Mouse (Mus musculus): Measurements from ENCODE around the gene Gnb3. TPM values are rescaled to one million over a fixed set of nuclear protein-coding genes. Genes with fewer than 3 reads are reported as not detected.

The Gnb3 gene
- polyA plus RNA-seq (2015; fragmentation: Nextera tagmentation; extraction: Ambion mirVana): 0.53 and 0.98 TPM in 2 replicates

- Histone ChIP-seq H3K27ac (replicated peaks) (no peak within 1 kb of the TSS), H3K4me1 (replicated peaks; ENCODE audit: control insufficient read depth, insufficient read depth) (0 out of 2 replicates have a peak, but pooled peaks cover 4% of the 10 kb centered on the region), H3K4me3 (ENCODE audit: low read depth, low read length) (no peak within 1 kb of the TSS), H3K36me3 (ENCODE audit: control insufficient read depth, insufficient read depth, low read length) (peaks cover 2% of the 10 kb centered on the region; the same call in 1 of the 2 replicates), H3K27me3 (ENCODE audit: control insufficient read depth, insufficient read depth, low read length) (no peaks in the 10 kb centered on the region), H3K9me3 (ENCODE audit: control insufficient read depth, low read length) (no peaks in the 10 kb centered on the region), H3K9ac (ENCODE audit: low read length) (peak within 1 kb of the TSS; percentile 18; the same call in 1 of the 2 replicates), H3K4me2 (replicated peaks; ENCODE audit: low read depth) (no peak within 1 kb of the TSS)
- DNase-seq (ENCODE audit: low spot score): no peak
- ATAC-seq (ENCODE audit: low FRiP score, low TSS enrichment): no peak
- 30% methylated on average over 15 of the region's 15 CpGs for WGBS
- TF ChIP-seq EP300 (optimal IDR thresholded peaks at IDR 0.05): no peak
- no peak for TF ChIP-seq CTCF (IDR thresholded peaks at IDR 0.05; ENCODE audit: low read depth)
Measured at GRCm38 (mm10) chr6:124840241-124841167, at the start of gene Gnb3. Gene Gnb3, minus strand, starts transcription at chr6:124840275.

DNA sequence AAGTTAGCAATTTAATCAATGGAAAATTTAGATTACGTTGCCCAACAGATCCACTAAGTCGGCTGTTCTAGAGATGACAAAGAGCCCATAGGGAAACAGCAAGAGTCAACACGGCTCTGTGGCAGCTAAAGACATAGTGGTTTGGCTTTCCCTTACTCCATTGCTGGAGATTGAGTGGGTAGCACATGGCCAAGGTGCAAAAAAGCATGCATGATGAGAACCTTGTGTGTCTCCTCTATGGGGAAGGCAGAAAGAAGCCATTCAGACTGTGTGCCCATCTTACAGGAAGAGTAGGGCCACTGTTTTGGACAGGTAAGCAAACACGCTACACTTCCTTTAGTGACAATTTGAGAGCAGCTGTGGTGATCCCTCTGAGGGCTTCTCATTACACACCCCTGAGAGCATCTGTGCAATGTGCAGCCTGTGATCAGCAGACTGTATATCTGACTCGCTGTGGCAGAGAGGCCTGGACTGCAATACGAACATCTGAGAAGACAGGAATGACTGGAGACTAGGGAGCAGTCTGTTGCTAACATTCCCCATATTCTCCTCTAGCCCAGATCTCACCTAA lies 48.6 kb upstream of the Gnb3 start:
- Histone ChIP-seq H3K9me3 (ENCODE audit: control insufficient read depth, low read length) (no peaks in the 10 kb centered on the region), H3K27me3 (ENCODE audit: control insufficient read depth, insufficient read depth, low read length) (no peaks in the 10 kb centered on the region), H3K4me3 (ENCODE audit: low read depth, low read length) (no peak overlapping the region), H3K36me3 (ENCODE audit: control insufficient read depth, insufficient read depth, low read length) (no peaks in the 10 kb centered on the region), H3K4me2 (replicated peaks; ENCODE audit: low read depth) (no peak overlapping the region), H3K9ac (ENCODE audit: low read length) (no peak overlapping the region), H3K4me1 (replicated peaks; ENCODE audit: control insufficient read depth, insufficient read depth) (no peaks in the 10 kb centered on the region), H3K27ac (replicated peaks) (no peak overlapping the region)
- 85% methylated on average over 6 of the region's 6 CpGs for WGBS
- TF ChIP-seq CTCF (IDR thresholded peaks at IDR 0.05; ENCODE audit: low read depth): no peak
- no peak for TF ChIP-seq EP300 (optimal IDR thresholded peaks at IDR 0.05)
- DNase-seq (ENCODE audit: low spot score) (no peak), ATAC-seq (ENCODE audit: low FRiP score, low TSS enrichment) (no peak)

DNA sequence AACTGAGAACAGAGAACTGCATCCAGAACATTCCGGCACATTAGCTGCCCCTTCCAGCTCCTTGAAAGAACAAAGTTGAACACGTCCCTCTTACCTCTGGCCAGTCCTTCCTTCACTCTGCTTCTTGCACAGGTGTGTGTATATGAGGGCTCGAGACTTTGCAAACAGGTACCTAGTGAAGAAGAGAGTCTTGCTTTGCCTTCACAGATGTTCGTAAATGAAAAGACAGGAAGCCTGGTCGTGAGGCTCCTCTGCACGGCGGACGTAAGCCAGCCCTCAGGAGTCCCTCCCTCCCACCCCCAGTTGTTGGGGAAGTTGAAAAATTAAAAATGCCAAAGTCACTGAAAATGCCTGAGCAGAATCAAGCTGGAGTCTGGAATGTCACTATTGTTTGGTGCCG lies 47.9 kb upstream of the Gnb3 start, which contains the start of gene Cd4:
Gene Cd4, minus strand, starts transcription at position 236 of the 400 bp plus-strand sequence.
- H3K27me3 ChIP-seq (ENCODE audit: control insufficient read depth, insufficient read depth, low read length): no peaks in the 10 kb centered on the region
- no peaks in the 10 kb centered on the region for H3K4me1 ChIP-seq (replicated peaks; ENCODE audit: control insufficient read depth, insufficient read depth)
- no peaks in the 10 kb centered on the region for H3K36me3 ChIP-seq (ENCODE audit: control insufficient read depth, insufficient read depth, low read length)
- H3K9me3 ChIP-seq (ENCODE audit: control insufficient read depth, low read length): no peaks in the 10 kb centered on the region
- ATAC-seq (ENCODE audit: low FRiP score, low TSS enrichment) (no peak), DNase-seq (ENCODE audit: low spot score) (no peak)
- no peak within 1 kb of the TSS for H3K4me2 ChIP-seq (replicated peaks; ENCODE audit: low read depth)
- H3K27ac ChIP-seq (replicated peaks): no peak within 1 kb of the TSS
- H3K4me3 ChIP-seq (ENCODE audit: low read depth, low read length): no peak within 1 kb of the TSS
- 68% methylated on average over 9 of the region's 9 CpGs for WGBS
- no peak for TF ChIP-seq CTCF (IDR thresholded peaks at IDR 0.05; ENCODE audit: low read depth)
- TF ChIP-seq EP300 (optimal IDR thresholded peaks at IDR 0.05): no peak
- no peak within 1 kb of the TSS for H3K9ac ChIP-seq (ENCODE audit: low read length)

- no peaks in the 10 kb centered on the region for H3K27me3 ChIP-seq (ENCODE audit: control insufficient read depth, insufficient read depth, low read length)
- DNase-seq (ENCODE audit: low spot score) (no peak), ATAC-seq (ENCODE audit: low FRiP score, low TSS enrichment) (no peak)
- no peaks in the 10 kb centered on the region for H3K9me3 ChIP-seq (ENCODE audit: control insufficient read depth, low read length)
- no peak overlapping the region for H3K27ac ChIP-seq (replicated peaks)
- H3K9ac ChIP-seq (ENCODE audit: low read length): no peak overlapping the region
- TF ChIP-seq CTCF (IDR thresholded peaks at IDR 0.05; ENCODE audit: low read depth): no peak
- no peak for TF ChIP-seq EP300 (optimal IDR thresholded peaks at IDR 0.05)
- no peak overlapping the region for H3K4me2 ChIP-seq (replicated peaks; ENCODE audit: low read depth)
- WGBS: 85% methylated on average over 8 of the region's 8 CpGs
- no peak overlapping the region for H3K4me3 ChIP-seq (ENCODE audit: low read depth, low read length)
- no peaks in the 10 kb centered on the region for H3K4me1 ChIP-seq (replicated peaks; ENCODE audit: control insufficient read depth, insufficient read depth)
- H3K36me3 ChIP-seq (ENCODE audit: control insufficient read depth, insufficient read depth, low read length): no peaks in the 10 kb centered on the region
Measured at GRCm38 (mm10) chr6:124885956-124886381, 45.9 kb upstream of the Gnb3 start.

DNA sequence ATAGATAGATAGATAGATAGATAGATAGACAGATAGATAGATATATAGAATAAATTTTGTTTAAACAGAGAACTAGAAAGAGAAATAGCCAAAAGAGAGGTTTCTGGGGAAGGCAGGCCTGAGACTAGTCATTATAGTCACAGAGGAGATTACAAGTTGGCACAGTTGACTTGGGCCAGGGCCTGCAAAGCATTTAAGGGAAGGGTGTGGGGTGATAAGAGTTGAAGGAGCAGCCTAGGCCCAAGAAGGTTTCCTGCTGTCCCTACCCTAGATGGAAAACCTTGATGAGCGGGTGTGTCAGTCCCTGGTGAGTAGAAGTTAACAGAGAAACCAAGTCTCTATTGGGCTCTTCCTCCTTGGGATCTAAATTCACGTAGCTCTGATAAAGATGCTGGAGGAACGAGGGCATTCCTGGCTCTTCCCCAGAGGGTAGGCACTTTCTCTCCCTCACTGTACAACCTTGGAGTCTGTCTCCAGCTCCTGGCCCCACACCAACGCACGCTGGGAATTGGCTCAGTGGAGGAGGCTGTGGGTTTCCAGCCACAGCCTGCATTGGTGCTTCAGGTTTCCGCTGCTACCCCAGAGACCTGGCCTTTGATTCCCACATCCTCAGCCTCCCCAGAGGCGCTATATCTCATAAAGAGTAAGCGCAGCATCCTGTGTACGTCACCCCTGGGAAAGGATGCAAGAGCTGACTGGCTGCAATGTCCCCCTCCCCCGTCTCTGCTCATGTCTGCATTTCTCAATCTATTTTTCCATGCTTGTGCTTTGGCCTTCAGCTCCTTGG lies 44.8 kb upstream of the Gnb3 start:
- Histone ChIP-seq H3K4me2 (replicated peaks; ENCODE audit: low read depth) (no peak overlapping the region), H3K36me3 (ENCODE audit: control insufficient read depth, insufficient read depth, low read length) (no peaks in the 10 kb centered on the region), H3K9ac (ENCODE audit: low read length) (no peak overlapping the region), H3K4me1 (replicated peaks; ENCODE audit: control insufficient read depth, insufficient read depth) (no peaks in the 10 kb centered on the region), H3K27ac (replicated peaks) (no peak overlapping the region), H3K9me3 (ENCODE audit: control insufficient read depth, low read length) (no peaks in the 10 kb centered on the region), H3K4me3 (ENCODE audit: low read depth, low read length) (no peak overlapping the region), H3K27me3 (ENCODE audit: control insufficient read depth, insufficient read depth, low read length) (no peaks in the 10 kb centered on the region)
- DNase-seq (ENCODE audit: low spot score) (no peak), ATAC-seq (ENCODE audit: low FRiP score, low TSS enrichment) (no peak)
- TF ChIP-seq CTCF (IDR thresholded peaks at IDR 0.05; ENCODE audit: low read depth) (no peak), EP300 (optimal IDR thresholded peaks at IDR 0.05) (no peak)
- WGBS: 75% methylated on average over 10 of the region's 10 CpGs

All from stomach, postnatal 0 days (tissue).